Mouse (Mus musculus) left cerebral cortex, adult 11 months (tissue): Measurements from ENCODE around the gene Rab25.
"Not testable (repeated sequence)": the region's sequence is repeated elsewhere in the genome, so short reads cannot be mapped to it uniquely, and the experiment has no call there.

ENCODE experiments used
- DNase-seq: peaks from one replicate; pipeline ENCODE4 v3.0.0; 2022; ENCODE audit warnings: low spot score

Gene Rab25

DNA sequence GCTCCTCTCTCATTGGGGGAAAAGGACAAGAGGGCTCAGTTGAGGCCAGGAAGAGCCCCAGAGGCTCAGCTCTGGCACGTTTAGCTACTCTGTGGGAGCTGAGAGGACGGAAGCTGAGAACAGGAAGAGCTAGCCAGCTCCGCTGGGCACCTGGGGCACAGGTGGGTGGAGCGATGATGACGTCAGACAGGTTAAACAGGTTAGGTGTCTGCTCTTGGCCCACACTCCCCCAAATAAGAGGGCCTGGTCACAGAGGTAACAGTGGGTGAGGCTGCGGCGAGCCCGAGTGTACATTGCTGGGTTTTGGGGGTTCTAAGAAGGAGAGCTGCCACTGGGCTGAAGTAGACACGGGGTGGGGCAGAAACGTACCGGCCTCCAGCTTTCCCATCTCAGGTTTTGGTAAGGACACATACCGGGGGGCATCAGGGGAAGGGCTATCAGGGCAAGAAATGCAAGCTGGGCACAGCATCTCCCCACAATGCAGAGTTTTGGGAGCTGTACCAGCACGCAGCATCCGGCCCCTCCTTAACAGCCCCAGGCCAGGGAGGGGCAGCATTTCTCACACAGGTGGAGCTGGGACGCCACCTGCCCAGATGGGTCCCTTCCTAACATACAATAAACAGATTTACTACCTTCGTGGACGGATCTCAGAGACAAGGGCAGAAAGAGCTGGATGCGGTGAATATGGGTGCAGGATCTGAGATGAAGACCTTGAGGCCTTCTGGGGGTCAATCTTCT is at the start of gene Rab25:
Gene Rab25 (minus strand): TSS at position 121 of the 738 bp plus-strand sequence.
- no peak for DNase-seq

GRCm38 (mm10) chr3:88596547-88596946 is 48.4 kb upstream of the Rab25 start:
- DNase-seq: not testable (repeated sequence)

DNA sequence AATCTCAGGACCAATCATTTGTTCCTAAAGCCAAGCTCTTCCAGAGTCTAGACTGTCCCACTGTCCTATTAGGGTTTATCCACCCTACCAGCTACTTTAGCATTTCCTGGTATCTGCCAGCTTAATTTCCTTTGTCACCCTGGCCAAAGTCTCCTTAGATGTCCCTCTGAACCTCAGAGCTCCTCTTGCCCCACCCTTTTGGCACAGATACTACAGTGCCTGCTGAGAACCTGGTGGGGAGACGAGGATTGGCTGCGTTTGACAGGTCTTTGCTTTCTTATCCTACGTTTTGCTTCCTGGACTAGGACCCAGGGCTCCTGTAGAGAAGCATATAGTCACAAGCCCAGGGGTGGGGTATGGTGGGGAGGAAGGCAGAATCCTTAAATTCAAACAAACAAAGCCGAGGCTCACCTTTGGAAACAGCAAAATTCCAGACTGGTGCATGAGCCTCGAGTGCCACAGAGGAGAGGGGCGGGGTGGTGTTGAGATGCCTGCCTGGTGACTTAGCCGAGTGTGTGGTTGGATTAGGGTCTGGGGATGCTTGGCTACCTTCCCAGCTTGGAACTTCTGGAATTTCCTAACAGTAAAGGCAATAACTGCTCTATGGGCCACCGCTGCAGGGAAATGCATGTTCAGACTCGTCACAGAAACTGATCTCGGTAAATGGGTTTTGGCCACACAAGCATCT is 45.9 kb upstream of the Rab25 start:
- no peak for DNase-seq

GRCm38 (mm10) chr3:88592942-88593576 is 45.0 kb upstream of the Rab25 start:
- no peak for DNase-seq

- no peak for DNase-seq
Measured at GRCm38 (mm10) chr3:88591950-88592731, 44.0 kb upstream of the Rab25 start.

DNA sequence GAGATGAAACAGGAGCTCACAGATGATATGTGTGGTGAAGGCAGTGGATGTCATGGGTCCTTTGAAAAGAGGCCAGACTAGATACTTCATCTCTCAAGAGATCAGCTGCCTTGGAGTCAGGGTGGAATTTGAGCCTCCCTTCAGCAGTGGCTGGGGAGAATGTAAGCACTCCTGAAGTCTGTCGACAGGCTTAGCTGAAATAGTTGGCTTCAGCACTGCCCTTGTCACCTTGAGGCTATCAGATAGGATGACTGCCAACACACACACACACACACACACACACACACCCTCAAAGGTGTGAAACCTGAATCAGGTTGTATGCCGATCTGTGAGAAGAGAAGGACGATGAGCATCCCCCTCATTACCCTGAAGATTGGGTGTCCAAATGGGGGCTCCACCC is 42.9 kb upstream of the Rab25 start:
- no peak for DNase-seq

- no peak for DNase-seq
Measured at GRCm38 (mm10) chr3:88590246-88590645, 42.1 kb upstream of the Rab25 start.

DNA sequence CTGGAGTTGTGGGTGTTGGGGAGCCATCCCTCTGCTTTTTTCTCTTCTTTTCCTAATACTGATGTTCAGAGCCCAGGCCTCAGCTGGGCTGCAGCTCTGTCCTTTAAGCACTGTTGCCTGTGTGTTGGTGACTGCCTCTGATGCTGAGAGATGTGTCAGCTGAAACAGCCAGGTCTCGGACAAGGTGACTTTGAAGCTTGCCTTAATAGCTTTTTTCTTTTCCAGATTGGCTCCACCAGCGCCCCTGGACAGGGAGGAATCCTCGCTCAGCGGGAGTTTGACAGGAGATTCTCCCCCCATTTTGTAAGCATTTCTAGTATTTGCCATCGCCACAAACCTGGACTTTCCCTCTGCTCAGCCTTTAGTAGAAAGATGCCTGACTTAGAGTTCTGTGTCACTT is 38.5 kb upstream of the Rab25 start:
- DNase-seq: no peak

GRCm38 (mm10) chr3:88585769-88586168 is 37.7 kb upstream of the Rab25 start:
- DNase-seq: no peak

- peak; percentile 72 for DNase-seq
Measured at GRCm38 (mm10) chr3:88579454-88580117, 31.5 kb upstream of the Rab25 start.

GRCm38 (mm10) chr3:88578498-88579424 is 30.7 kb upstream of the Rab25 start:
- no peak for DNase-seq

GRCm38 (mm10) chr3:88577846-88578245 is 29.7 kb upstream of the Rab25 start:
- DNase-seq: not testable (repeated sequence)

GRCm38 (mm10) chr3:88575540-88575939 is 27.4 kb upstream of the Rab25 start, which contains the start of gene Ssr2:
TSS of gene Ssr2 (plus strand) at chr3:88575876.
- DNase-seq: no peak

- DNase-seq: no peak
Measured at GRCm38 (mm10) chr3:88573810-88574209, 25.7 kb upstream of the Rab25 start.

DNA sequence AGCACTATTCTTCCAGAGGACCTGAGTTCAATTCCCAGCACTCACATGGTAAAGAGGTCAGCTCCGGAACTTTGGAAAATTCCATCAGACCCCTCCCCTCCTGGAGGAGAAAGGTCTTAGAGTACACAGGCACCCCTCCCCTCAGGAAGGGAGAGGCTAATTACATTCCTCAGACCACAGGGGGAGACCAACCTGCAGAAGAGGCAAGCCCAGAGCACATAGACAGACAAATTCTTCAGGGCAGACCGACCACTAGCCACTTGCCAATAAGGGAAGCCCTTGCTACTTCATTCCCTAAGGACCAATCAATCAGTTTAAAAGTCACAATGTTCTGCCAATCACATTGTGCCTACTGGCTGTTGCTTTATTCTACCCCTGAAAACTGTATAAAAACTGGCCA is 24.7 kb upstream of the Rab25 start:
- no peak for DNase-seq

GRCm38 (mm10) chr3:88571856-88572255 is 23.8 kb upstream of the Rab25 start:
- DNase-seq: no peak

GRCm38 (mm10) chr3:88570341-88570740 is 22.2 kb upstream of the Rab25 start:
- DNase-seq: no peak

- no peak for DNase-seq
Measured at GRCm38 (mm10) chr3:88569694-88570093, 21.6 kb upstream of the Rab25 start.

DNA sequence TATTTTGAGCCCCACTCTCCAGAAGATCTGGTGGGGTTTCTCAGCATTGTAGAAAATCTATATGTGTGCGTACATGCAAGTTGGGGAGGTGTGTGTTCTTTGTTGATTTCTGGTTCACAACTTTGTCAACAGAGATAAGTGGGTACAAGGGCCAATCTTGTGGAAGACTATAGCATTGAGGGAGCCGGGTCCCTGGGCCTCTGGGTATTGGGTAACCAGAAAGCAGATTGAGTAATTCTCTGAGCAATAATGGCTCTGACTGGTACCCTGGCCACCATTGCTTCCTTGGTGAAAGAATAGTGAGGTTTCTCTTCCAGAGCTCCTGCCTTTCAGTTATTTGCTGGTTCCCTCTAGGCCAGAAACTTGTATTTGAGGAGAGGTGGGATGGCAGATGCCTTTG is 21.0 kb upstream of the Rab25 start:
- DNase-seq: no peak

GRCm38 (mm10) chr3:88568615-88569014 is 20.5 kb upstream of the Rab25 start:
- no peak for DNase-seq

GRCm38 (mm10) chr3:88567892-88568291 is 19.8 kb upstream of the Rab25 start:
- DNase-seq: no peak
